Mouse (Mus musculus): Measurements from ENCODE around the gene Ankrd34b. TPM values are rescaled to one million over a fixed set of nuclear protein-coding genes. Genes with fewer than 3 reads are reported as not detected.
A peak's percentile ranks its signal among the peaks of the same experiment; 100 is the strongest.

Gene Ankrd34b
- polyA plus RNA-seq, 1 experiment from 2014 or later, result 0.36 TPM

DNA sequence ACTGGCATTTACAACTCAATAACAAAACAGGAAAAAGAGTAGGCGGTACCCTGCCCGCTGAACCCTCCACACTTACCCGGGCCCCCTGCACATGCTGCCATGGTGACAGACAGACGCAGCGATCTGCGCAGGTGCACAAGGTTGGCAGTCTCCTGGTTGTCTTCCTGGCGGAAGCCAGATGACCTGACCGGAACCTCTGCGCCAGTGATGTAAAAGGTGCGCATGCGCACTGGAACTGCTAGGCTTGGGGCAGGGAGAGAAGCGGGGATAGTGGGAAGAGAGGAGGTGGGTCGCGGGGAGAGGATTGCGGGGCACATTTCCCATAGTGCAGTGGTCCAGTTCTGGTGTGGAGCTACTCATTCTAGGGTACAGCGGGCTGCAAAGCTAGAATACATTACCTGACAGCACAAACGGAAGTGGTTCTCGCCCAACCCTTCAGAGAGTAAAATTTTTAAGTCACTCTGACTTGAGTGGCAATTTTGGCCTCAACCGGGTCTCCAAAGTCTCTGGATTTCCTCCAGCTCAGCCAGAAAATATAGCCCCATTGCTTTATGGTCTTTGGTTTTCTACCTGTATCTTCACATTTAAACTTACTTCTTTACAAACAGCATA, 58.3 kb downstream of the Ankrd34b start, which contains the start of gene Fam151b:
Gene Fam151b, minus strand, starts transcription at position 164 of the 612 bp plus-strand sequence.
- H3K4me2 ChIP-seq (replicated peaks; ENCODE audit: low read depth, low read length), result peak within 1 kb of the TSS; percentile 68
- H3K4me1 ChIP-seq (ENCODE audit: insufficient read depth, low read length), result no peaks in the 10 kb centered on the region
- H3K9ac ChIP-seq (replicated peaks; ENCODE audit: low read length), result peak within 1 kb of the TSS; percentile 60
- no peaks in the 10 kb centered on the region for H3K27me3 ChIP-seq (ENCODE audit: insufficient read depth, low read length)
- H3K27ac ChIP-seq (ENCODE audit: low read length), result peak within 1 kb of the TSS; percentile 51
- peak; percentile 100 for ATAC-seq (ENCODE audit: low FRiP score, low TSS enrichment)
- peak within 1 kb of the TSS; percentile 51 for H3K4me3 ChIP-seq (ENCODE audit: low read length)
- 4% methylated on average over 19 of the region's 19 CpGs for WGBS
- peaks cover 2% of the 10 kb centered on the region; the same call in 1 of the 2 replicates for H3K9me3 ChIP-seq (ENCODE audit: low read length)
- H3K36me3 ChIP-seq (ENCODE audit: insufficient read depth, low read length), result 0 out of 2 replicates have a peak, but pooled peaks cover 5% of the 10 kb centered on the region

DNA sequence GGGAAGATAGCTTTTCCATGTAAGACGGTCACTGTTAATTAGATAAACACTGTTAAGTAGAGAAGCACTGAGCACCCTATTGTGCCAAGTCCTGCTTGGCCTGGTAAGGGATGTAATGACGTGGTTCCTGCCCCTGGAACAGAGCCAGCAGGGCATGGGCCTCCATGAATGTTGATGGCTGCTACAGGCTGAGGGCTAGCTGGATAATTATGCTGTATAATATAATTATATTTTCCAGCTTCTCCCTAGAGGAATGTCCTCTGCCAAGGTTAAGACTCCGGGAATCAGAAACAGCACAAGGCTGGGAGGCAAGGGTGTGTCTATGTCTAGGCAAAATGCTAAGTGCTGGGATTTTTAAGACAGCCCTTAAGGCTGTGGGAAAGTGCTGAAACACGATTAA, 65.1 kb downstream of the Ankrd34b start:
- Histone ChIP-seq H3K27me3 (ENCODE audit: insufficient read depth, low read length) (no peaks in the 10 kb centered on the region), H3K4me1 (ENCODE audit: insufficient read depth, low read length) (no peaks in the 10 kb centered on the region), H3K4me2 (replicated peaks; ENCODE audit: low read depth, low read length) (no peak overlapping the region), H3K36me3 (ENCODE audit: insufficient read depth, low read length) (peaks cover 25% of the 10 kb centered on the region), H3K27ac (ENCODE audit: low read length) (no peak overlapping the region), H3K9me3 (ENCODE audit: low read length) (no peaks in the 10 kb centered on the region), H3K9ac (replicated peaks; ENCODE audit: low read length) (no peak overlapping the region), H3K4me3 (ENCODE audit: low read length) (no peak overlapping the region)
- ATAC-seq (ENCODE audit: low FRiP score, low TSS enrichment), result 0 out of 2 replicates have a peak, but pooled peaks have one; percentile 12
- WGBS, result 75% methylated on average over 4 of the region's 4 CpGs

Other genes starting within 250 kb of the Ankrd34b start
- gene Gm20379, start 119.9 kb upstream of the Ankrd34b start, polyA plus RNA-seq (2015; fragmentation: Nextera tagmentation; extraction: Ambion mirVana), result 1.2 and 1.9 TPM in 2 replicates
- gene Dhfr, start 71.2 kb upstream of the Ankrd34b start, polyA plus RNA-seq (2015; fragmentation: Nextera tagmentation; extraction: Ambion mirVana), result 21.0 and 21.7 TPM in 2 replicates
- 30.4 and 34.2 TPM in 2 replicates for gene Msh3, start 70.9 kb upstream of the Ankrd34b start, polyA plus RNA-seq (2015; fragmentation: Nextera tagmentation; extraction: Ambion mirVana)
- 0.17 and 0.24 TPM in 2 replicates for gene Fam151b, start 58.1 kb downstream of the Ankrd34b start, polyA plus RNA-seq (2015; fragmentation: Nextera tagmentation; extraction: Ambion mirVana)
- gene Zfyve16, start 105.0 kb downstream of the Ankrd34b start, polyA plus RNA-seq (2015; fragmentation: Nextera tagmentation; extraction: Ambion mirVana), result 12.1 and 13.6 TPM in 2 replicates
- not detected in 2 replicates for gene Spz1, start 150.3 kb downstream of the Ankrd34b start, polyA plus RNA-seq (2015; fragmentation: Nextera tagmentation; extraction: Ambion mirVana)
- gene Serinc5, start 185.2 kb downstream of the Ankrd34b start, polyA plus RNA-seq (2015; fragmentation: Nextera tagmentation; extraction: Ambion mirVana), result 19.7 and 20.1 TPM in 2 replicates

Measured in kidney, embryonic 16.5 days (tissue).